ENCODE assay signal across 12 mouse cellular contexts in genomic region chr19:44759531-44760118, GRCm38 (mm10). TPM values are rescaled to one million over a fixed set of nuclear protein-coding genes. Genes with fewer than 3 reads are reported as not detected.
A peak's percentile ranks its signal among the peaks of the same experiment; 100 is the strongest.
DNase-seq lines count a peak whose midpoint lies in the region; ATAC-seq and TF ChIP-seq lines count a peak whose summit lies in the region.
"Had no signal": no experiment of that assay in that cellular context is flagged by ENCODE, and none has a peak within 500 bp of the region (broad histone marks: within the 10 kb centered on the region; RNA-seq: fewer than 3 reads in every experiment).

No protein-coding gene starts in this region.

- ATAC-seq in midbrain, embryonic 15.5 days (replicated peaks) = no peak
- 0 out of 2 replicates have a peak, but pooled peaks have one; percentile 36 for ATAC-seq in forebrain, postnatal 0 days
- ATAC-seq in monocyte, adult 5-6 weeks (replicated peaks; ENCODE audit: insufficient number of reproducible peaks, low FRiP score, low TSS enrichment, poor library complexity, severe bottlenecking) = no peak

- no peaks in the 10 kb centered on the region for H3K9me3 ChIP-seq in midbrain, embryonic 10.5 days (replicated peaks)
- no peaks in the 10 kb centered on the region for H3K9me3 ChIP-seq in midbrain, embryonic 15.5 days
- no peaks in the 10 kb centered on the region for H3K9me3 ChIP-seq in forebrain, postnatal 0 days (ENCODE audit: low read length)
- H3K9me3 ChIP-seq: liver, embryonic 13.5 days had no signal

- no peak overlapping the region for H3K9ac ChIP-seq in midbrain, embryonic 15.5 days
- H3K9ac ChIP-seq in forebrain, postnatal 0 days = no peak overlapping the region
- H3K9ac ChIP-seq: liver, embryonic 13.5 days had no signal

- peaks cover 54% of the 10 kb centered on the region for H3K4me1 ChIP-seq in midbrain, embryonic 10.5 days
- H3K4me1 ChIP-seq in midbrain, embryonic 15.5 days = peaks cover 40% of the 10 kb centered on the region
- no peaks in the 10 kb centered on the region for H3K4me1 ChIP-seq in forebrain, postnatal 0 days (ENCODE audit: insufficient read depth)

- peaks cover 100% of the 10 kb centered on the region for H3K27me3 ChIP-seq in midbrain, embryonic 10.5 days (ENCODE audit: low read depth, poor library complexity, severe bottlenecking)
- peaks cover 78% of the 10 kb centered on the region for H3K27me3 ChIP-seq in midbrain, embryonic 15.5 days (replicated peaks)
- peaks cover 70% of the 10 kb centered on the region for H3K27me3 ChIP-seq in forebrain, postnatal 0 days (ENCODE audit: insufficient read depth, low read length)

- H3K36me3 ChIP-seq in midbrain, embryonic 10.5 days = no peaks in the 10 kb centered on the region
- no peaks in the 10 kb centered on the region for H3K36me3 ChIP-seq in midbrain, embryonic 15.5 days (replicated peaks)
- no peaks in the 10 kb centered on the region for H3K36me3 ChIP-seq in forebrain, postnatal 0 days (ENCODE audit: insufficient read depth)
- H3K36me3 ChIP-seq: liver, embryonic 13.5 days had no signal

- WGBS in midbrain, embryonic 10.5 days = under 1% methylated on average over 37 of the region's 37 CpGs
- WGBS in midbrain, embryonic 15.5 days = under 1% methylated on average over 37 of the region's 37 CpGs
- 1% methylated on average over 37 of the region's 37 CpGs for WGBS in forebrain, postnatal 0 days

- DNase-seq in midbrain, embryonic 10.5 days (ENCODE audit: low spot score) = peak; percentile 72
- DNase-seq in forebrain, postnatal 0 days = no peak
- DNase-seq in kidney, postnatal 10 days = peak; percentile 56
- DNase-seq in urinary bladder, postnatal 10 days (ENCODE audit: low spot score) = no peak
- DNase-seq in left cerebral cortex, adult 11 months (ENCODE audit: low spot score) = no peak
- DNase-seq in left cerebral cortex, postnatal 14 days (ENCODE audit: low spot score in 2 of 2) = no peak
- DNase-seq: adrenal gland, postnatal 14 days; heart, adult 18-20 months; liver, embryonic 13.5 days had no signal

- intact Hi-C loops in left cerebral cortex, postnatal 14 days (cut with DNase I) = loop anchor here (5.0 kb wide), 2 partner anchors 77 to 1152 kb away; no protein-coding TSS in a partner anchor

- no peak overlapping the region; the same call in 1 of the 2 replicates for H3K4me2 ChIP-seq in midbrain, embryonic 15.5 days
- no peak overlapping the region for H3K4me2 ChIP-seq in forebrain, postnatal 0 days (ENCODE audit: low read depth)
- H3K4me2 ChIP-seq: liver, embryonic 13.5 days had no signal

- H3K4me3 ChIP-seq in midbrain, embryonic 10.5 days = peak overlapping the region; percentile 39
- H3K4me3 ChIP-seq in midbrain, embryonic 15.5 days = no peak overlapping the region; the same call in 1 of the 2 replicates
- no peak overlapping the region for H3K4me3 ChIP-seq in forebrain, postnatal 0 days (ENCODE audit: low read depth, low read length)
- H3K4me3 ChIP-seq: liver, embryonic 13.5 days had no signal

- peak; percentile 28 for TF ChIP-seq CTCF in forebrain, postnatal 0 days (IDR thresholded peaks at IDR 0.05; ENCODE audit: low read depth)

- no peak overlapping the region for H3K27ac ChIP-seq in midbrain, embryonic 10.5 days (replicated peaks)
- H3K27ac ChIP-seq in midbrain, embryonic 15.5 days = no peak overlapping the region
- H3K27ac ChIP-seq in forebrain, postnatal 0 days (ENCODE audit: low read depth, low read length) = no peak overlapping the region
- H3K27ac ChIP-seq: liver, embryonic 13.5 days had no signal

RNA-seq across cellular contexts. Expression of gene Pax2, which starts 3.8 kb away (rescaled TPM):
- polyA plus RNA-seq in midbrain, embryonic 10.5 days (2016; fragmentation: Nextera tagmentation; extraction: Ambion mirVana) = 0.60 and 1.1 TPM in 2 replicates
- 0.68 TPM in 2 replicates for polyA plus RNA-seq in midbrain, embryonic 15.5 days (2015; fragmentation: Nextera tagmentation; extraction: Ambion mirVana)
- total RNA-seq in forebrain, postnatal 0 days (2014; rRNA removed) = 0.05 TPM in 1 of 2 replicates, not detected in the other
- 0.06 TPM in 2 replicates for polyA plus RNA-seq in forebrain, postnatal 0 days (2015; fragmentation: Nextera tagmentation; extraction: Ambion mirVana)
- total RNA-seq in monocyte, adult 5-6 weeks (2017) = not detected in 3 replicates
- under 1 TPM; 0.11 to 0.22 TPM for total RNA-seq in left cerebral cortex, postnatal 14 days (2021)
- total RNA-seq: adrenal gland, postnatal 14 days; heart, adult 18-20 months had no signal
- polyA plus RNA-seq: liver, embryonic 13.5 days; spleen, adult 2 months had no signal

Comparison
In these comparisons a context has a peak if more than half of its experiments do, and no peak if none do; other contexts are left out.
1. DNase-seq: peak in midbrain, embryonic 10.5 days (single experiment) and kidney, postnatal 10 days (single experiment); none in forebrain, postnatal 0 days (single experiment), urinary bladder, postnatal 10 days (single experiment), left cerebral cortex, adult 11 months (single experiment) and left cerebral cortex, postnatal 14 days (0 of 2).